Mouse (Mus musculus) liver, adult 2 months (tissue): ENCODE data around the gene Bdh1.

ENCODE experiments used
- CTCF ChIP-seq: fragments of 200-500 bp; IDR thresholded peaks from 2 replicates; pipeline ENCODE4 v1.5.1; 2011; ENCODE audit warnings: low read depth, low read length, control low read depth
- POLR2A ChIP-seq: fragments of 200-500 bp; IDR thresholded peaks from 2 replicates; pipeline ENCODE4 v1.6.1; 2011; ENCODE audit warnings: low read length, control low read depth; ENCODE audit not compliant: insufficient read depth; ENCODE audit errors: extremely low read depth

DNA sequence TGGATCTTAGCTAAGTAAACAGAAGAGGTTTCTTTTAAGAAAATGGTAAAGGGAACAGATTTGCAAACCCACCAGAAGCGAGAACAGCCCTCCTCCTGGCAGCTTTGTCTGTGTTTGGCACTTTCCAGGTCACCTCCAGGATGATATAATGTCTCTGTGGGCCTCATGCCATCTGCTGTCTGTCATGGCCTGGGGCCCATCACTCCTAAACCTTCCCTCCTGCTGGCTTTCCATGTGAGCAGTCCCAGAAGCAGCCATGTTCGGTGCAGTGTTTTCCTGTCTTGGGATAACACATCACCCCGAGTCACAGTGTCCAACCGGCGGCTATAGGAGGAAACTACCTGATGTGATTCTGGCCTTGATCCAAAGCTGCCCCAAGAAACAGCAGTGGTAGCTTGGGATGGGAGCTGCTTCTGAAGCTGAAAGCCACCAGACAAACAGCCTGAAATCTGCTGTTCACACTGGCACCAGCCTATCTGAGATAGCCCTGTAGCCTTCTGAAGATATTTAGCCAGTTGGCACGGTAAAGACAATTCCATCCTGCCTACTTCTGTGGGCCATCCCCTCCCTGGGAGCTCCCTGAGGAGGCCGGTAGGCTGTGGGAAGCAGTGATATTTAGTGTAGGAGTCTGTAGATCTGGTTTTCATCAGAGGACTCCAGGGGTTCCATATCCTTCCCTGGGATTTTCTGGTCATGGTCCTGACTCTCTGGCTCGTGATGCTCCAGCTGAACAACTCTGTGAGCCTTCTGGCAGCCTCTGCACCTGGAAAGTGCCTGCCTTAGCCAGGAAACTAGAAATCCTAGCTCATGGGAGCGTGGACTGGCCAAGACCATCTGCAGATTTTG, 53.3 kb downstream of the Bdh1 start:
- TF ChIP-seq CTCF (no peak), POLR2A (no peak)
